Mouse (Mus musculus) forebrain, embryonic 16.5 days (tissue): ENCODE results near the gene Ttc16. TPM values are rescaled to one million over a fixed set of nuclear protein-coding genes. Genes with fewer than 3 reads are reported as not detected.

Experiments used
- ATAC-seq: fragments of 200-750 bp; cut with Nextera tagmentation; 2 replicates; pipeline ENCODE4 v1.8.0; 2017; ENCODE audit warnings: mild to moderate bottlenecking, moderate library complexity
- H3K27ac ChIP-seq: fragments of 300-500 bp; sonication (generic); 2 replicates; pipeline ENCODE4 v1.5.1; 2014; ENCODE audit warnings: low read length, control low read depth
- H3K27me3 ChIP-seq: fragments of 300-500 bp; sonication (generic); replicated peaks from 2 replicates; pipeline ENCODE4 v1.6.1; 2014; ENCODE audit warnings: low read length; ENCODE audit not compliant: control insufficient read depth, insufficient read depth
- H3K36me3 ChIP-seq: fragments of 300-500 bp; sonication (generic); 2 replicates; pipeline ENCODE4 v1.6.1; 2014; ENCODE audit not compliant: control insufficient read depth, insufficient read depth
- H3K4me1 ChIP-seq: fragments of 300-500 bp; sonication (generic); replicated peaks from 2 replicates; pipeline ENCODE4 v1.6.1; 2014; ENCODE audit warnings: low read length; ENCODE audit not compliant: control insufficient read depth, insufficient read depth
- H3K4me2 ChIP-seq: fragments of 300-500 bp; sonication (generic); 2 replicates; pipeline ENCODE4 v1.6.1; 2014; ENCODE audit warnings: mild to moderate bottlenecking, low read length, control low read depth
- H3K4me3 ChIP-seq: fragments of 300-500 bp; sonication (generic); replicated peaks from 2 replicates; pipeline ENCODE4 v1.5.1; 2014; ENCODE audit warnings: mild to moderate bottlenecking, low read length, control low read depth
- H3K9ac ChIP-seq: fragments of 300-500 bp; sonication (generic); replicated peaks from 2 replicates; pipeline ENCODE4 v1.6.1; 2014; ENCODE audit warnings: low read depth, low read length, control low read depth
- H3K9me3 ChIP-seq: fragments of 300-500 bp; sonication (generic); 2 replicates; pipeline ENCODE4 v1.6.1; 2016; ENCODE audit warnings: low read length; ENCODE audit not compliant: control insufficient read depth
- WGBS: fragments of 180-500 bp; shearing (Covaris S2); extraction: QIAGEN DNeasy Blood & Tissue Kit; methylation state at CpG from one replicate; pipeline ENCODE4 v1.1.7; 2014; 5-methylcytosine and 5-hydroxymethylcytosine counted together
- polyA plus RNA-seq: library from polyadenylated mRNA; unstranded; fragments of >200 nt; fragmentation: Nextera tagmentation; extraction: Ambion mirVana; gene quantifications from 2 replicates; pipeline ENCODE4 v1.2.1, GENCODE M21; 2015

The Ttc16 gene
- polyA plus RNA-seq, result 0.41 and 0.62 TPM in 2 replicates

GRCm38 (mm10) chr2:32775359-32776074 lies at the start of gene Ttc16, which contains the start of gene Ptrh1:
Ttc16 (minus strand) TSS chr2:32775633.
Ptrh1 (plus strand) TSS chr2:32775786.
- H3K9me3 ChIP-seq, result no peaks in the 10 kb centered on the region
- H3K36me3 ChIP-seq, result no peaks in the 10 kb centered on the region
- no peaks in the 10 kb centered on the region for H3K27me3 ChIP-seq
- H3K9ac ChIP-seq, result peak within 1 kb of the TSS; percentile 60
- peak within 1 kb of the TSS; percentile 72 for H3K4me2 ChIP-seq
- H3K4me3 ChIP-seq, result peak within 1 kb of the TSS; percentile 74
- WGBS, result under 1% methylated on average over 46 of the region's 46 CpGs
- ATAC-seq, result peak; percentile 99
- peaks cover 13% of the 10 kb centered on the region for H3K4me1 ChIP-seq
- peak within 1 kb of the TSS; percentile 65 for H3K27ac ChIP-seq

- H3K27ac ChIP-seq, result no peak overlapping the region
- no peak overlapping the region for H3K4me3 ChIP-seq
- 0 out of 2 replicates have a peak, but pooled peaks cover 1% of the 10 kb centered on the region for H3K36me3 ChIP-seq
- H3K27me3 ChIP-seq, result no peaks in the 10 kb centered on the region
- no peak for ATAC-seq
- no peak overlapping the region for H3K9ac ChIP-seq
- no peak overlapping the region for H3K4me2 ChIP-seq
- WGBS, result 100% methylated on average over 1 of the region's 1 CpGs
- H3K9me3 ChIP-seq, result no peaks in the 10 kb centered on the region
- H3K4me1 ChIP-seq, result peaks cover 6% of the 10 kb centered on the region
Observed at GRCm38 (mm10) chr2:32824778-32825177, 49.3 kb upstream of the Ttc16 start.

GRCm38 (mm10) chr2:32824181-32824580 lies 48.7 kb upstream of the Ttc16 start:
- Histone ChIP-seq H3K4me2 (no peak overlapping the region), H3K36me3 (peaks cover 5% of the 10 kb centered on the region; the same call in 1 of the 2 replicates), H3K27ac (no peak overlapping the region; the same call in 1 of the 2 replicates), H3K9ac (no peak overlapping the region), H3K27me3 (no peaks in the 10 kb centered on the region), H3K4me3 (no peak overlapping the region), H3K9me3 (no peaks in the 10 kb centered on the region), H3K4me1 (peaks cover 6% of the 10 kb centered on the region)
- WGBS, result 51% methylated on average over 8 of the region's 8 CpGs
- ATAC-seq, result no peak

GRCm38 (mm10) chr2:32823579-32824154 lies 48.2 kb upstream of the Ttc16 start:
- no peak overlapping the region for H3K4me2 ChIP-seq
- peaks cover 6% of the 10 kb centered on the region for H3K4me1 ChIP-seq
- H3K27ac ChIP-seq, result no peak overlapping the region
- no peaks in the 10 kb centered on the region for H3K9me3 ChIP-seq
- ATAC-seq, result no peak
- 72% methylated on average over 8 of the region's 8 CpGs for WGBS
- H3K36me3 ChIP-seq, result peaks cover 5% of the 10 kb centered on the region; the same call in 1 of the 2 replicates
- no peak overlapping the region for H3K4me3 ChIP-seq
- H3K9ac ChIP-seq, result no peak overlapping the region
- H3K27me3 ChIP-seq, result no peaks in the 10 kb centered on the region

- Histone ChIP-seq H3K9me3 (no peaks in the 10 kb centered on the region), H3K27ac (no peak overlapping the region), H3K4me1 (peaks cover 6% of the 10 kb centered on the region), H3K27me3 (no peaks in the 10 kb centered on the region), H3K4me3 (no peak overlapping the region), H3K4me2 (no peak overlapping the region), H3K9ac (no peak overlapping the region), H3K36me3 (peaks cover 7% of the 10 kb centered on the region; the same call in 1 of the 2 replicates)
- 75% methylated on average over 11 of the region's 11 CpGs for WGBS
- ATAC-seq, result no peak
Observed at GRCm38 (mm10) chr2:32823153-32823552, 47.7 kb upstream of the Ttc16 start.

GRCm38 (mm10) chr2:32822643-32823042 lies 47.2 kb upstream of the Ttc16 start:
- no peak overlapping the region for H3K27ac ChIP-seq
- WGBS, result 90% methylated on average over 6 of the region's 6 CpGs
- no peak overlapping the region for H3K9ac ChIP-seq

GRCm38 (mm10) chr2:32821041-32821802 lies 45.8 kb upstream of the Ttc16 start:
- 69% methylated on average over 11 of the region's 11 CpGs for WGBS
- Histone ChIP-seq H3K27me3 (no peaks in the 10 kb centered on the region), H3K4me1 (peaks cover 18% of the 10 kb centered on the region), H3K4me2 (no peak overlapping the region), H3K9me3 (no peaks in the 10 kb centered on the region), H3K36me3 (peaks cover 8% of the 10 kb centered on the region; the same call in 1 of the 2 replicates), H3K27ac (no peak overlapping the region), H3K4me3 (no peak overlapping the region), H3K9ac (no peak overlapping the region)
- ATAC-seq, result no peak

More at GRCm38 (mm10) chr2:32822643-32823042, 47.2 kb upstream of the Ttc16 start:
- Histone ChIP-seq H3K27me3 (no peaks in the 10 kb centered on the region), H3K4me3 (no peak overlapping the region), H3K36me3 (peaks cover 8% of the 10 kb centered on the region; the same call in 1 of the 2 replicates), H3K4me2 (no peak overlapping the region), H3K4me1 (peaks cover 7% of the 10 kb centered on the region), H3K9me3 (no peaks in the 10 kb centered on the region)
- ATAC-seq, result no peak

- Histone ChIP-seq H3K9ac (no peak overlapping the region), H3K27me3 (no peaks in the 10 kb centered on the region), H3K4me3 (no peak overlapping the region), H3K4me2 (no peak overlapping the region), H3K4me1 (peaks cover 12% of the 10 kb centered on the region), H3K36me3 (peaks cover 14% of the 10 kb centered on the region), H3K27ac (peak overlapping the region; percentile 87; the same call in 1 of the 2 replicates), H3K9me3 (no peaks in the 10 kb centered on the region)
- 94% methylated on average over 5 of the region's 5 CpGs for WGBS
- no peak for ATAC-seq
Observed at GRCm38 (mm10) chr2:32818208-32818607, 42.8 kb upstream of the Ttc16 start.

GRCm38 (mm10) chr2:32817589-32817988 lies 42.2 kb upstream of the Ttc16 start:
- Histone ChIP-seq H3K4me3 (no peak overlapping the region), H3K27me3 (no peaks in the 10 kb centered on the region), H3K4me2 (no peak overlapping the region), H3K9me3 (no peaks in the 10 kb centered on the region), H3K27ac (peak overlapping the region; percentile 87), H3K9ac (no peak overlapping the region), H3K4me1 (peaks cover 12% of the 10 kb centered on the region), H3K36me3 (peaks cover 19% of the 10 kb centered on the region)
- ATAC-seq, result no peak
- WGBS, result 47% methylated on average over 7 of the region's 7 CpGs
